Mouse (Mus musculus) layer of hippocampus, postnatal 25 days (tissue): Measurements from ENCODE around the gene Fhit. TPM values are rescaled to one million over a fixed set of nuclear protein-coding genes. Genes with fewer than 3 reads are reported as not detected.
"Not testable (repeated sequence)": the region's sequence is repeated elsewhere in the genome, so short reads cannot be mapped to it uniquely, and the experiment has no call there.

Experiments used
- DNase-seq, 2 experiments: peaks; one replicate each; pipeline ENCODE4 v3.0.0; 2022; ENCODE audit warnings: mixed read lengths in 2 of 2, low spot score in 1 of 2; ENCODE audit errors: extremely low spot score in 1 of 2
- total RNA-seq, 2 experiments: library from RNA; stranded (reverse); gene quantifications; 2 replicates each; pipeline ENCODE4 v1.2.3; 2021

Gene Fhit
- total RNA-seq, 2 experiments from 2014 or later, result 5.0 to 5.7 TPM

DNA sequence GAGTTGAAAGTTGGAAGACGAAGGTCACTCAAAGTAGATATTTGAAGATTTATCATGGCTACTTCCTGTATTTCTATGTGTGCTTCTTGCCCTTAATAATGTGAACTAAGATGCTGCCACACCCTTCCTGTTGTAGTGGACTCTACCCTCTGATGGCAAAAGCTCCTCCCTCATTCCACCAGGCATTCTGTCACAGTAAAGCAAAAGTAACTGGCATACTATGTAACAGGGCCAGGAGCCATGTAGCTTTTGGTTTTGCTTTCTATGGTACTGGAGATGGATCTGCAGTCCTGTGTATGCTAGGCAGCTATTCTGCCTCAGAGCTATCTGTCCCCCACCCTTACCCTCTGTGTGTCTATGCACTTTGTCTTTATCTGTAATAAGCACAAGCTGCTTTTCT lies 220.2 kb downstream of the Fhit start:
- DNase-seq, result no peak

DNA sequence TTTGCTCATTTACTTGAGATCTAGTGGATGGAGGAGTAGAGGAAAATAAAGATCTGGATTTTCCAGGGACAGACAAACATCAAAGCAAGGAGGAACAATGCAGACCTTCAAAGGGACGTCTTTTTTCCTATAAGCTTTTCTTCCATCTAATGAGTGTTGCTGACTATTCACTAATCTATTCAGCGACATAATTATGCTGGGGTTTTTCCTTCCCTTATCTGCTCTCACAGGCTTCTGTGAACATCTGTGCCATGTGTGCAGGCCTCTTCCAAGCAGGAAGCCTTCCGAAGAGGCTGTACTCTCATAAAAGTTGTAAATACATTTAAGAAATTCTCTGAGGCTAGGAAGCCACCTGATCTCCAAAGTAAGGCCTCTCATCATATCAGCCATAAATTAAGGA lies 228.2 kb downstream of the Fhit start:
- DNase-seq, result no peak

DNA sequence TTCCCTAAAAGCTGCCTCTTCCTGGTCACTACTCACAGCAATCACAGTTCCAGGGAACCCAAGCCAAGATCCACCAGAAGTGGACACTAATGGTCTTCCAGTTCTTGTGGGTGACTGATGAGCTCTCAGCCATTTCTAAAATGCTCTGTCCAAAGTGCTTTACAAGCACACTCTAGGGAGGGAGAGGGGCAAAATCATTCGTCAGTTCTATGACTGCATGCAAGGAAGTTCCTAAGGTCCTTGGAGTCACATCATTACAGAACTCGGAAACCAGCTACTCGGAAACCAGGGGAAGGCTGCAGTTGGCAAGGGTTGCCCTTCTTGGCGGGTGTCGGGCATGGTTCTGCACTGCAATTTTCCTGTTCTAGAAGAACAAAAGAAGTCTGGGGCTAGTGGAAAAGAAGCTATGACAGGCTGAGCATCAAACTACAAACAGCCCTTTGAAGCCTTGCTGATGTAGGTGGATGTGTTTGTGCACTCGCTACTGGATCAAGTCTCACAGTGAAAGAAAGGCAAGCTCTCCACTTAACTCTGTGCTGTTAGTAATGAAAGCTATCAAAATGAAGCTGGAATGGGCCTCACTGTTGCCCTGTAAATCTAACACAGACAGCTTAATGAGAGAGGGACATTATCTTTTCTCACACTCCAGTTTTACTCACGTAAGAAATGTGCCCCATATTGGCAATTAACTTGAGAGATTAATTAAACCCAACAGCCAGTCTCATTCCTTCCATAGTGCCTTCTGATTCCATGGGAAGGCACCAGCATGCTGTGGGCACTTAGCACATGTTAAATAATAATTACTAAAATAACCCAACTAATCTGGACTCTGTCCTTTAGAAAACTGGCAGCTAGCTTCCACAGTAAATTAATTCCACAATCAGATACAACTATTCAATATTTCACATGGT lies 243.7 kb downstream of the Fhit start:
- no peak for DNase-seq

DNA sequence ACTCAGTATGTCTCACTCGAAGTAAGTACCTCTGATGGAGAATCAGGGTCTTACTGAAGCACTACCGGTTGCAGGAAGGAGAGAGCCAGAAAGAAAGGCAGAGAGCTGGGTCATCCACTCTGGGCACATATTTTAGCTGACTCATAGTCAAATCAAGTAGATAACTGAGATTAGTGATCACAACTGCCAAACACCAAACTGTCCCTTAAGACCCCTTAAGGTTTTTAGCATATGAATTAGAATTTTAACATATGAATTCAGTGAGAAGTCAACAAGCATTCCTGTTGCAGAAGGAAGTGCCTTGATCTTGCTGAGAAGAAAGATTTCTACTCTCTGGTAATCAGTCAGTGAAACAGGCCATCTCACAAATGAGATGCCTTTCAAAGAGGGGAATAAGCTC lies 253.8 kb downstream of the Fhit start:
- DNase-seq, result no peak

- DNase-seq, result no peak
Observed at GRCm38 (mm10) chr14:10882759-10883158, 279.1 kb downstream of the Fhit start.

DNA sequence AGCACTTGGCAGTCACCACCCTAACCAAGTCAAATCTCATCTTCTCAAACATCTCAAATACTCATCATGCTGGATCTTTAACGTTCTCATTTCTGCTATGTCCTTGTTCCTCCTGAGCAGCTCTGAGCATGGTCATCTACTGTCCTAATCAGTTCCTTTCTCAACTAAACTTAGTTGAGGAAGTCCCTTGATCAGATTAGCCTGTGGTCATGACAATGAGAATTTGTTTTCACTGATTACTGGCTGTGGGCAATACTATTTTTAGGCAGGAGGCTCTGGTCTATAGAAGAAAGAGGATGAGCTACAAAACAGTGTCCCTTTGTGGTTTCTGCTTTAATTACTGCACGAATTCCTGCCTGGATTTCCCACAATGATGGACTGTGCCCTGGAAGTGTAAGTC lies 281.1 kb downstream of the Fhit start:
- no peak for DNase-seq

DNA sequence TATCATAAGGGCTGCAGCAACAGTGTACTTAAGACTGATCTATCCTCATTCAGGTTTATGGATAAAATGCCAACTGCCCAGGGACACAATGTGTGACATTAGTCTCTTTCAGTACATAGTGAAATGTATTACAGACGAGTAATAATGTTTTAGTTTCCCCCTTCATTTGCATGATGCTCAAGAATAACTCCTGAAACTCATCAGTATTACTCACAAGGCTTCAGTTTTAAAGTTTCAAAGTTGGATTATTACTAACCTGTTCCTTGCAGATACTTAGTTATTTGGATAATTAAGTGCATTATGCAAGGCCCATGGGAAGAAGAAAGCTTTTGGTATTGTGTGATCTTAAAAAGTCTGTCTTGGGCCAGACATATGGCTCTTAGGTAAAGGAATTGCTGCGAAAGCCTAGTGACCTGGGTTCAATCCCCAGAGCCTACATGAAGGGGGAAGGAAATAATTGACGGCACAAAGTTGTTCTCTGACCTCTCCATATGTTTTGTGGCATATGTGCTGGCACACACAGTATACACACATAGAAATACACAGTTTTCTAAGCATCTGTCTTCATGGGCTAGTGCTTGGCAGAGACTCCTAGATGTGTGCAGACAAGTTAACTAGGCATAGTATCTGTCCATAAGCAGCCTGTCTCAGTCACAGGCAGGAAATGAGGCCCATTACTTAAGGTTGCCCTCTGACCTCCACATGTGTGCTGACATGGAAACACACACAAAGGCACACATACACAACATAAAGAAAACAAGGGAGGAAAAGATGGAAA lies 287.1 kb downstream of the Fhit start:
- DNase-seq, result no peak

- no peak for DNase-seq
Observed at GRCm38 (mm10) chr14:10857606-10858005, 304.2 kb downstream of the Fhit start.

DNA sequence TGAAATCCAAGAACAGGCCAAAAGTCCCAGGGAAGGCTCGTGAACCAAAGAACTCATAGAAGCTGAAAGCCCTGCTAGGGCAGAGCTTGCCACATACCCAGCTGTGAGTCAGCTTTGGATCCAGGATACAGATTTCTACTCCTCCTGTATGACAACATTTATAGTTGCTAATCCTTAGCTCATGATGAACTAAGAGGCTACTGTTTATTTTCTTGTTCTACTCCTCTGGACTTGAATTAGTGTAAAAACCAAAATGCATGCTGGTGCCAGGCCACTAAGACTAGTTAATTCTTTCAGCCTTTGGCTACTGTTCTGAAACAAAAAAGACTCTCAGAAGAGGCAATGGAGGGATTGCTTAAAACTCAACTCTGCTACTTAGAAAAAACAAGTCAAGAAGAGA lies 309.9 kb downstream of the Fhit start:
- no peak for DNase-seq

GRCm38 (mm10) chr14:10836001-10836400 lies 325.8 kb downstream of the Fhit start:
- DNase-seq, result no peak

DNA sequence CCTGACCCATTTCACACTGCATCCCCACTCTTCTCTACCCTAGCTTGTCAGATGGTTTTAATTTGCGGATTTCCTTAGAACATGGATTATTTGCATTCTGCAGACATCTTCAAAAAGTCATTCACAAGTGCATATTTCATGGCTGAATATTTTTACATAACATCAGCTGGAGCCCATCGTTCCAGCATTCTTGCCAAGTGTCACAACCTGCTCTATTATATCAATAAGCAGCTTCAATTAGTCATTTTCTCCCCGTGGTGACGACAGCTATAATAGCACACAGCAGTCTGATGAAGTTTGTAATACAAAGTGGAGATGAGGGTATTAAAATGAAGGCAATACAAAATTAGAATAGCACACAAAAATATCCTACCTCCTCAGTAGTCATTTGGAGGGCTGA lies 337.0 kb downstream of the Fhit start:
- no peak for DNase-seq

DNA sequence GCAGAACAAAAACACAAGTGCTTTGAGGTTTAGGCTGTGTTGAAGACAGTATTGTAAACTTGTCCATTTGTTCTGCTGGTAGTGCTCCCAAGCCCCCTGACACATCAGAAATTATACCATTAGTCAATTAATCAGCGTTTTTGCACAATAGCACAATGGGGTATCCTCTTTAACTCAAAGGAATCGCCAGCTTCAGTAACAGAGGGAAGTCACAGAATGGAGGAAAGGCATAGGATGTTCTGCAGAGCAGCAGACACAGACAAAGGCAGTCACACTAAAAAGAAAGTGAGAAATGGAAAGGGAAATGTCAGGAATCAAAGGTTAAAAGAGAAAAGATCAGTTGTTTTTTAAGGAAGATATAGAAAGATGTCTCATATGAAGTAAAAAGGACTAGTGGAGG lies 348.3 kb downstream of the Fhit start:
- no peak for DNase-seq

- DNase-seq, result no peak
Observed at GRCm38 (mm10) chr14:10798489-10799180, 363.2 kb downstream of the Fhit start.

- DNase-seq, result no peak
Observed at GRCm38 (mm10) chr14:10797595-10797994, 364.2 kb downstream of the Fhit start.

DNA sequence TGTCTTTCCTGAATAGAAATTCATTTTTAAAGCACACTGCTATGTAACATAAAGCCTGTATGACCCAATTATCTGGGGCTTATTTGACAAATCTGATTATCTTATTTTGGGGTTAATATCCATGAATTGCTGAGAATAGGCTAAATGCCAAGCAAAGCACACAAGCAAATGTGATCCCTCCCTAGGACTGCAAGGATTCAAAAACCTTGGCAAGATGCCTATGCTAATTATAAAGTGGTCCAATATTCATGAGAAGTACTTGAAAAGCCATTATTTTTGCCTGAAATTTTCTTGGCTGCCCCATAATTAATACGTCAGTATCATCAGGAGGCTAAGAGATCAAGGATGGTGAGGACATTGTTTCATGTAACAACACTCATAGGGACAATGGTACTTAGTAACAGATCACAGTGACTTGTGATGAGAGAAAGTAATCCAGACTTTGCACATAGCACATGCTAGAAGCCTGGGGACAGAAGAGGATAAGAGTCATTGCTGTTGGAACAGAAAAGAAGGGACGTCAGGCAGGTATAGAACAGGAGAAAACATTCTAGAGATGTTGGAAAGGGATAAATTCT lies 366.2 kb downstream of the Fhit start:
- DNase-seq, result no peak

- DNase-seq, result no peak
Observed at GRCm38 (mm10) chr14:10783929-10784328, 377.9 kb downstream of the Fhit start.

- DNase-seq, result no peak
Observed at GRCm38 (mm10) chr14:10778721-10779120, 383.1 kb downstream of the Fhit start.

DNA sequence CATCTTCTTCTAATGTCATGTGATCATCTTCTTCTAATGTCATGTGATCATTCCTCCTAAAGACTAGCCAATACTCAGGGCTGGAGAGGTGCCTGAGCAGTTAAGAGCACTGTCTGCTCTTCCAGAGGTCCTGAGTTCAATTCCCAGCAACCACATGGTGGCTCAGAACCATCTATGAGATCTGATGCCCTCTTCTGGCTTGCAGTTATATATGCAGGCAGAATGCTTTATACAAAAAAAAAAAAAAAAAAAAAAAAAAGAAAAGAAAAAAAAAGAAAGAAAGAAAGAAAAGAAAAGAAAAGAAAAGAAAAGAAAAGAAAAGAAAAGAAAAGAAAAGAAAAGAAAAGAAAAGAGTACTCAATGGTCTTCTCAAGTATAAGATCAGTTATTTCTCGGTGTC lies 407.0 kb downstream of the Fhit start:
- not testable (repeated sequence) for DNase-seq

DNA sequence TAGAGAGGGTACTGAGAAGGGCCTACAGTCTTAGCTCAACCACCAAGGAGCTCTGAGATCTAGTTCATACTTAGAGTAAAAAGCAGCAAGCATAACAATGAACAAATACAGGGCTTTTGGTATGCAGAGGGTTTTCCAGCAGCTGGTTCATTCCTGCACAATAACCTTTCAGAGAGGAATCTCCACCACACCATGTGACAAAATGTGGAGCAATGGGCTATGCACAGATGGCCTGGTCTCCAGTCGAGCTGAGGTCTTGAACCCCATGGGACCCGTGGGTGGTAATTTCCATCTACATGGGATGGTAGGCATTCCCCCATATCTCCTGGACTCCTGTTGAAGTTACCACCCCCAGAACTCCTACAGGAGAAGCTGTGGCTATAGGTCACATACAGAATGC lies 423.8 kb downstream of the Fhit start:
- DNase-seq, result no peak

DNA sequence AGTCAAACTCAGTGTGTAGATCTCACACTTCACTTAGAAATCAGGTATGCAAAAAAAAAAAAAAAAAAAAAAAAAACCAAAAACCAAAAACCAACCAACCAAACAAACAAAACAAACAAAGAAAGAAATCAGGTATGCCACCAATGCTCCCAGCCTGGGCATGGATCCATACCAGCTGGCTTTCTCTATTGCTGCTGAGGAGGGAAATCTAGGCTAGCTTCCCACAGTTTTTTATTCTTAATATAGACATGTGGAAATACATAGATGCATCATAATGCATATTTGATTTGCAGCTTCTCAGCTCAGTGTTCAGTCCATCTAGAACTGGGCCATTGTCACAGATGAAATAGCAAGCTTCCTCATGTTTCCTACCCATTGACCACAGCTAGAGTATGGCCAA lies 439.3 kb downstream of the Fhit start:
- no peak for DNase-seq

DNA sequence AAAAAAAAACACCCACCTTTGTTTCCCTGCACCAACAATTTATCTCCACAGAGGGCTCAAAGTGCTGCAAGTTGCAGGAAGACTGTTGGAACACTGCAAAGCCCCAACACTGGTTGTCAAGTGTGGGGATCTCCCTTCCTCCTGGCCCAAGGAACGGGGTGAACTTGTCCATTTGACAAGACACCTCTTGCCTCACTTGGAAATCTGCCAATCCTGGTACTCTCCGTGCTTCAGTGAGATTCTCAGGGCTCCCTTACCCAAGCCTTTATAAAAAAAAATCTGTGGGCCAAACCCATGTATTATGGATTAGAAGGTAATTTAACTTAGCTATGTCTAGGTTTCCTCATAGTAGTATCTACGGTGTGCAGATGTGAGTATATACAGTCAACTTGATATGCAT lies 448.9 kb downstream of the Fhit start:
- no peak for DNase-seq
